Mouse (Mus musculus): ENCODE results near the gene Idi2. TPM values are rescaled to one million over a fixed set of nuclear protein-coding genes. Genes with fewer than 3 reads are reported as not detected.
"Not testable (repeated sequence)": the region's sequence is repeated elsewhere in the genome, so short reads cannot be mapped to it uniquely, and the experiment has no call there.

The Idi2 gene
- total and polyA plus RNA-seq, 3 experiments, result 0.07 TPM; not detected in 2

GRCm38 (mm10) chr13:8943828-8944227 is 8.8 kb upstream of the Idi2 start:
- H3K27me3 ChIP-seq (ENCODE audit: control insufficient read depth in 1 of 2, insufficient read depth in 2 of 2, low read length in 2 of 2); H3K27ac ChIP-seq (ENCODE audit: control insufficient read depth, low read depth, low read length); H3K4me3 ChIP-seq (ENCODE audit: control insufficient read depth in 1 of 2, insufficient read depth in 1 of 2, low read depth in 2 of 2, low read length in 2 of 2); H3K4me1 ChIP-seq (ENCODE audit: control insufficient read depth in 1 of 2, insufficient read depth in 2 of 2, low read length in 2 of 2); H3K79me2 ChIP-seq (ENCODE audit: control insufficient read depth, insufficient read depth, low read length, poor library complexity); H3K9me3 ChIP-seq (replicated peaks; ENCODE audit: insufficient read depth, low read length); H3K9ac ChIP-seq (ENCODE audit: control insufficient read depth, low read depth, low read length, poor library complexity, severe bottlenecking); DNase-seq (ENCODE audit: low read depth, low spot score); H3K36me3 ChIP-seq (ENCODE audit: control insufficient read depth in 1 of 2, insufficient read depth in 2 of 2, low read length in 2 of 2): not testable (repeated sequence)

GRCm38 (mm10) chr13:8948131-8948530 is 4.5 kb upstream of the Idi2 start, which contains the start of gene Gm9745:
TSS of gene Gm9745 (minus strand) at chr13:8948231.
- DNase-seq (ENCODE audit: low read depth, low spot score); H3K4me1 ChIP-seq (ENCODE audit: control insufficient read depth in 1 of 2, insufficient read depth in 2 of 2, low read length in 2 of 2); H3K4me3 ChIP-seq (ENCODE audit: control insufficient read depth in 1 of 2, insufficient read depth in 1 of 2, low read depth in 2 of 2, low read length in 2 of 2); H3K9me3 ChIP-seq (replicated peaks; ENCODE audit: insufficient read depth, low read length); H3K79me2 ChIP-seq (ENCODE audit: control insufficient read depth, insufficient read depth, low read length, poor library complexity); H3K27ac ChIP-seq (ENCODE audit: control insufficient read depth, low read depth, low read length); H3K9ac ChIP-seq (ENCODE audit: control insufficient read depth, low read depth, low read length, poor library complexity, severe bottlenecking); H3K27me3 ChIP-seq (ENCODE audit: control insufficient read depth in 1 of 2, insufficient read depth in 2 of 2, low read length in 2 of 2); H3K36me3 ChIP-seq (ENCODE audit: control insufficient read depth in 1 of 2, insufficient read depth in 2 of 2, low read length in 2 of 2): not testable (repeated sequence)

- not testable (repeated sequence) for H3K79me2 ChIP-seq (ENCODE audit: control insufficient read depth, insufficient read depth, low read length, poor library complexity); DNase-seq (ENCODE audit: low read depth, low spot score); H3K9ac ChIP-seq (ENCODE audit: control insufficient read depth, low read depth, low read length, poor library complexity, severe bottlenecking); H3K4me3 ChIP-seq (ENCODE audit: control insufficient read depth in 1 of 2, insufficient read depth in 1 of 2, low read depth in 2 of 2, low read length in 2 of 2); H3K27me3 ChIP-seq (ENCODE audit: control insufficient read depth in 1 of 2, insufficient read depth in 2 of 2, low read length in 2 of 2); H3K36me3 ChIP-seq (ENCODE audit: control insufficient read depth in 1 of 2, insufficient read depth in 2 of 2, low read length in 2 of 2); H3K4me1 ChIP-seq (ENCODE audit: control insufficient read depth in 1 of 2, insufficient read depth in 2 of 2, low read length in 2 of 2); H3K27ac ChIP-seq (ENCODE audit: control insufficient read depth, low read depth, low read length); H3K9me3 ChIP-seq (replicated peaks; ENCODE audit: insufficient read depth, low read length)
These were observed 2.5 kb downstream of the Idi2 start for GRCm38 (mm10) chr13:8955127-8955526.

- H3K4me3 ChIP-seq (ENCODE audit: control insufficient read depth in 1 of 2, insufficient read depth in 1 of 2, low read depth in 2 of 2, low read length in 2 of 2); H3K27me3 ChIP-seq (ENCODE audit: control insufficient read depth in 1 of 2, insufficient read depth in 2 of 2, low read length in 2 of 2); H3K27ac ChIP-seq (ENCODE audit: control insufficient read depth, low read depth, low read length); H3K9me3 ChIP-seq (replicated peaks; ENCODE audit: insufficient read depth, low read length); H3K79me2 ChIP-seq (ENCODE audit: control insufficient read depth, insufficient read depth, low read length, poor library complexity); H3K36me3 ChIP-seq (ENCODE audit: control insufficient read depth in 1 of 2, insufficient read depth in 2 of 2, low read length in 2 of 2); H3K4me1 ChIP-seq (ENCODE audit: control insufficient read depth in 1 of 2, insufficient read depth in 2 of 2, low read length in 2 of 2); H3K9ac ChIP-seq (ENCODE audit: control insufficient read depth, low read depth, low read length, poor library complexity, severe bottlenecking); DNase-seq (ENCODE audit: low read depth, low spot score): not testable (repeated sequence)
These were observed 4.2 kb downstream of the Idi2 start for GRCm38 (mm10) chr13:8956873-8957272.

- H3K36me3 ChIP-seq (ENCODE audit: control insufficient read depth in 1 of 2, insufficient read depth in 2 of 2, low read length in 2 of 2); H3K4me3 ChIP-seq (ENCODE audit: control insufficient read depth in 1 of 2, insufficient read depth in 1 of 2, low read depth in 2 of 2, low read length in 2 of 2); H3K9me3 ChIP-seq (replicated peaks; ENCODE audit: insufficient read depth, low read length); H3K27ac ChIP-seq (ENCODE audit: control insufficient read depth, low read depth, low read length); H3K79me2 ChIP-seq (ENCODE audit: control insufficient read depth, insufficient read depth, low read length, poor library complexity); H3K27me3 ChIP-seq (ENCODE audit: control insufficient read depth in 1 of 2, insufficient read depth in 2 of 2, low read length in 2 of 2); H3K9ac ChIP-seq (ENCODE audit: control insufficient read depth, low read depth, low read length, poor library complexity, severe bottlenecking); H3K4me1 ChIP-seq (ENCODE audit: control insufficient read depth in 1 of 2, insufficient read depth in 2 of 2, low read length in 2 of 2); DNase-seq (ENCODE audit: low read depth, low spot score): not testable (repeated sequence)
These were observed 6.4 kb downstream of the Idi2 start for GRCm38 (mm10) chr13:8959058-8959457.

GRCm38 (mm10) chr13:8959554-8959953 is 6.9 kb downstream of the Idi2 start:
- not testable (repeated sequence) for H3K27ac ChIP-seq (ENCODE audit: control insufficient read depth, low read depth, low read length); H3K27me3 ChIP-seq (ENCODE audit: control insufficient read depth in 1 of 2, insufficient read depth in 2 of 2, low read length in 2 of 2); H3K9ac ChIP-seq (ENCODE audit: control insufficient read depth, low read depth, low read length, poor library complexity, severe bottlenecking); H3K4me1 ChIP-seq (ENCODE audit: control insufficient read depth in 1 of 2, insufficient read depth in 2 of 2, low read length in 2 of 2); H3K79me2 ChIP-seq (ENCODE audit: control insufficient read depth, insufficient read depth, low read length, poor library complexity); H3K4me3 ChIP-seq (ENCODE audit: control insufficient read depth in 1 of 2, insufficient read depth in 1 of 2, low read depth in 2 of 2, low read length in 2 of 2); H3K36me3 ChIP-seq (ENCODE audit: control insufficient read depth in 1 of 2, insufficient read depth in 2 of 2, low read length in 2 of 2); DNase-seq (ENCODE audit: low read depth, low spot score); H3K9me3 ChIP-seq (replicated peaks; ENCODE audit: insufficient read depth, low read length)

GRCm38 (mm10) chr13:8961128-8961888 is 8.6 kb downstream of the Idi2 start:
- H3K79me2 ChIP-seq (ENCODE audit: control insufficient read depth, insufficient read depth, low read length, poor library complexity); H3K36me3 ChIP-seq (ENCODE audit: control insufficient read depth in 1 of 2, insufficient read depth in 2 of 2, low read length in 2 of 2); H3K4me3 ChIP-seq (ENCODE audit: control insufficient read depth in 1 of 2, insufficient read depth in 1 of 2, low read depth in 2 of 2, low read length in 2 of 2); H3K4me1 ChIP-seq (ENCODE audit: control insufficient read depth in 1 of 2, insufficient read depth in 2 of 2, low read length in 2 of 2); H3K9ac ChIP-seq (ENCODE audit: control insufficient read depth, low read depth, low read length, poor library complexity, severe bottlenecking); H3K9me3 ChIP-seq (replicated peaks; ENCODE audit: insufficient read depth, low read length); H3K27ac ChIP-seq (ENCODE audit: control insufficient read depth, low read depth, low read length); DNase-seq (ENCODE audit: low read depth, low spot score); H3K27me3 ChIP-seq (ENCODE audit: control insufficient read depth in 1 of 2, insufficient read depth in 2 of 2, low read length in 2 of 2): not testable (repeated sequence)
